Mouse (Mus musculus): ENCODE measurements around the gene Plch2.

DNA sequence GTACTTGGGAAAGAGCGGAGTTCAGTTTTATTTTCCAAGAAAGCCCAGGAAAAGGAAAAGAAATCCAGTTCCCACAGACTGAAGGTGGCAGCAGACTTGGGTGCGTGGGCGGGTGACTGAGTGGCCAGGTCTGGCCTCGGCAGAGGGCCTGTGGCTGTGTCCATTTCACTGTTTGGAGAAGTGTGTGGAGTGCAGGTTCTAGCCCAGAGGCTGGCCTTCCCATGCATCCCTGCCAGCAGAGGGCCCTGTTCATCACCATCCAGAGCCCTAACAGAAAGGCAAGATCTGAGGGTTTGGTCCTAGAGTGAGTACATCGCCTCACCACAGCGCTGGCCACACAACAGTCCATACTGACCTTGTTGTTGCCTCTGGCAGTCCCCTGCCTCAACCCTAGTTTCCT is 12.6 kb upstream of the Plch2 start:
- no peak for TF ChIP-seq CTCF (conservative IDR thresholded peaks at IDR 0.05; ENCODE audit: low read length)
- TF ChIP-seq NANOG (IDR thresholded peaks at IDR 0.05; ENCODE audit: borderline replicate concordance, low read length) = no peak
- no peak for TF ChIP-seq POU5F1 (IDR thresholded peaks at IDR 0.05; ENCODE audit: borderline replicate concordance, low read length)

Data from E14TG2a.4 (cell line).